Mouse (Mus musculus) limb, embryonic 14.5 days (tissue): ENCODE results near the gene Ptpn13. TPM values are rescaled to one million over a fixed set of nuclear protein-coding genes. Genes with fewer than 3 reads are reported as not detected.
A peak's percentile ranks its signal among the peaks of the same experiment; 100 is the strongest.

Experiments
- ATAC-seq: fragments of 200-750 bp; cut with Nextera tagmentation; 2 replicates; pipeline ENCODE4 v1.8.0; 2017; ENCODE audit warnings: low read depth, moderate number of reproducible peaks, moderate TSS enrichment; ENCODE audit not compliant: low FRiP score
- DNase-seq: peaks from one replicate; pipeline ENCODE4 v3.0.0-alpha.2; 2015; ENCODE audit warnings: low spot score
- H3K27ac ChIP-seq: fragments of 300-500 bp; sonication (generic); replicated peaks from 2 replicates; pipeline ENCODE4 v1.5.1; 2014; ENCODE audit warnings: low read depth, mild to moderate bottlenecking, low read length, moderate library complexity, mixed read lengths
- H3K27me3 ChIP-seq: fragments of 300-500 bp; sonication (generic); 2 replicates; pipeline ENCODE4 v1.6.1; 2014; ENCODE audit warnings: low read length, mixed read lengths; ENCODE audit not compliant: control insufficient read depth, insufficient read depth
- H3K36me3 ChIP-seq: fragments of 300-500 bp; sonication (generic); 2 replicates; pipeline ENCODE4 v1.6.1; 2014; ENCODE audit warnings: mild to moderate bottlenecking, low read length, moderate library complexity, mixed read lengths; ENCODE audit not compliant: control insufficient read depth, insufficient read depth
- H3K4me1 ChIP-seq: fragments of 300-500 bp; sonication (generic); 2 replicates; pipeline ENCODE4 v1.6.1; 2014; ENCODE audit warnings: antibody characterized with exemption, low read length, mixed read lengths; ENCODE audit not compliant: control insufficient read depth, insufficient read depth
- H3K4me2 ChIP-seq: fragments of 300-500 bp; sonication (generic); replicated peaks from 2 replicates; pipeline ENCODE4 v1.6.1; 2014; ENCODE audit warnings: low read depth, mild to moderate bottlenecking, low read length, moderate library complexity; ENCODE audit not compliant: severe bottlenecking
- H3K4me3 ChIP-seq: fragments of 300-500 bp; sonication (generic); replicated peaks from 2 replicates; pipeline ENCODE4 v1.5.1; 2014; ENCODE audit warnings: low read length
- H3K9ac ChIP-seq: fragments of 300-500 bp; sonication (generic); 2 replicates; pipeline ENCODE4 v1.6.1; 2014; ENCODE audit warnings: mild to moderate bottlenecking, low read depth, low read length, moderate library complexity; ENCODE audit not compliant: severe bottlenecking
- H3K9me3 ChIP-seq: fragments of 300-500 bp; sonication (generic); 2 replicates; pipeline ENCODE4 v1.6.1; 2016; ENCODE audit warnings: low read length; ENCODE audit not compliant: control insufficient read depth
- POLR2A ChIP-seq: fragments of 200-500 bp; IDR thresholded peaks from 2 replicates; pipeline ENCODE4 v1.8.0; 2012; ENCODE audit warnings: inconsistent platforms, mild to moderate bottlenecking, moderate library complexity, borderline replicate concordance; ENCODE audit not compliant: insufficient read depth, insufficient read length; ENCODE audit errors: extremely low read depth
- WGBS: fragments of 180-500 bp; shearing (Covaris S2); extraction: QIAGEN DNeasy Blood & Tissue Kit; methylation state at CpG from one replicate; pipeline ENCODE4 v1.1.7; 2014; 5-methylcytosine and 5-hydroxymethylcytosine counted together
- polyA plus RNA-seq, 2 experiments: library from polyadenylated mRNA; depleted of rRNA in 1 of 2; stranded (reverse) in 1 of 2; unstranded in 1 of 2; fragments of >200 nt; fragmentation: Nextera tagmentation in 1 of 2; extraction: Ambion mirVana in 1 of 2; gene quantifications; 2 replicates each; pipeline versions ENCODE4 v1.2.1 to v1.2.3; 2012 to 2014

The Ptpn13 gene
- polyA plus RNA-seq, 2 experiments = 23.7 to 25.8 TPM

GRCm38 (mm10) chr5:103431479-103431878 is 6.5 kb downstream of the Ptpn13 start:
- Histone ChIP-seq H3K27me3 (no peaks in the 10 kb centered on the region), H3K9me3 (no peaks in the 10 kb centered on the region), H3K36me3 (no peaks in the 10 kb centered on the region), H3K4me1 (peaks cover 11% of the 10 kb centered on the region), H3K4me2 (no peak overlapping the region), H3K9ac (no peak overlapping the region), H3K4me3 (no peak overlapping the region), H3K27ac (no peak overlapping the region)
- no peak for TF ChIP-seq POLR2A
- ATAC-seq (no peak), DNase-seq (peak; percentile 27)
- WGBS = 37% methylated on average over 3 of the region's 3 CpGs

GRCm38 (mm10) chr5:103436039-103436944 is 11.3 kb downstream of the Ptpn13 start:
- TF ChIP-seq POLR2A = no peak
- peak overlapping the region; percentile 13; the same call in 1 of the 2 replicates for H3K9ac ChIP-seq

DNA sequence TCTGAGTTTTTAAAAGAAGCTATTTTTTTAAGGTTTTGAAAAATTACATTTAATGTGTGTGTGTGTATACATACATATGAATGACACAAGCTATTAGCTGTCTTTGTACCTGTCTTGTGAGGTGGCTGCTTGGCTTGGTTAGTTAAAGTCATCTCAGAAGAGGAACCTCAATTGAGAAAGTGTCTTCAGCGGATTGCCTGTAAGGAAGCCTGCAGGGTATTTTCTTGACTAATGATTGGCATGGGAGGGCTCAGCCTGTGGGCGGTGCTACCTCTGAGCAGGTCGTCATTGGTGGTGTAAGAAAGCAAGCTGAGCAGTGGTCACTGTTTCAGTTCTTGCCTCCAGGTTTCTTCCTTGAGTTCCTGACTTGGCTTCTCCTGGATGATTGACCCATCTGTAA is 12.7 kb downstream of the Ptpn13 start:
- Histone ChIP-seq H3K4me2 (no peak overlapping the region), H3K36me3 (no peaks in the 10 kb centered on the region), H3K4me3 (no peak overlapping the region), H3K4me1 (peaks cover 11% of the 10 kb centered on the region; the same call in 1 of the 2 replicates), H3K9ac (no peak overlapping the region), H3K27ac (no peak overlapping the region), H3K27me3 (no peaks in the 10 kb centered on the region), H3K9me3 (no peaks in the 10 kb centered on the region)
- WGBS = 57% methylated on average over 3 of the region's 3 CpGs
- no peak for DNase-seq
- no peak for ATAC-seq
- TF ChIP-seq POLR2A = no peak

More at GRCm38 (mm10) chr5:103436039-103436944, 11.3 kb downstream of the Ptpn13 start:
- Histone ChIP-seq H3K4me2 (peak overlapping the region; percentile 39), H3K27me3 (no peaks in the 10 kb centered on the region), H3K4me3 (peak overlapping the region; percentile 21), H3K27ac (no peak overlapping the region), H3K36me3 (no peaks in the 10 kb centered on the region), H3K9me3 (no peaks in the 10 kb centered on the region), H3K4me1 (peaks cover 11% of the 10 kb centered on the region; the same call in 1 of the 2 replicates)
- 11% methylated on average over 19 of the region's 19 CpGs for WGBS
- DNase-seq = no peak
- ATAC-seq = no peak

GRCm38 (mm10) chr5:103439171-103439570 is 14.2 kb downstream of the Ptpn13 start:
- TF ChIP-seq POLR2A = no peak
- 87% methylated on average over 11 of the region's 11 CpGs for WGBS
- ATAC-seq = no peak

DNA sequence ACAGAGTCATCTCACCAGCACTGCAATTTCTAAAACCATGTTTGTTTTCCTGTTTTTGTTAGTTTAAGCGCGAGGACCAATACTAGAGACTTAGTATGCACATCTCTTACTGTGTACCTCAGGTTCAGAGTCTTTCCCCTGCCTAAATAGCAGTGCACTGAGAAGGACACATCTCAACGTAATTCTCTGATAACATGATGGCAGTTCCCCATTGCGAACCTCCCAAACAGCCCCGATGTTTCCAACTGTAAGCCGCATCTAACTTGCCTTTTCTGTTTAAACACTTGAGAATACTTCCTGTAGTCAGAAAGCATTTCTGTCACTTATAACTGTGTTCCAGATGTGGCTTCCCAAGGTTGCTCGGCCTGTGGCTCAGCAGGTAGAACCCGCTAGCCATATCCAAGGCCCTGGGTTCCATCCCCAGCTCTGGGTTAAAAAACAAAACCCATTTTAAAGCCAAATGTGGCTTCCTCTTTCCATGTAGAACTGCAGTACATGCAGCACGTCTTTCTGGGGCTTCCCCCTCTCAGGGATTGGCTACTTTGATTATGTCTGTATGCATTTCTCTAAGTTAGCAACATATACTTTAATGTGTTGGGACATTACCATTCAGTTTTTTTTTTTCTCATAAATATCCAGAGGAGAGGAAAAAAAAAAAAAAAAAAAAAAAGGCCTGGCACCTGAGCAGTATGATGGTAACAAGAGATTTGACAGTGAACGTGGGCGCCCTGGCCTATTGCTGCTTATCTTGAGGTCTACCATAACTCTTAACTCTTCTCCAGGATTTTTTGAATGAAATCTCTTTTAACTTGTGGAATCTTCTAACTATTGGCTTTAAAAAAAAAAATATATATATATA is 15.7 kb downstream of the Ptpn13 start:
- 91% methylated on average over 11 of the region's 11 CpGs for WGBS
- Histone ChIP-seq H3K36me3 (no peaks in the 10 kb centered on the region), H3K27ac (no peak overlapping the region), H3K4me1 (peaks cover 11% of the 10 kb centered on the region; the same call in 1 of the 2 replicates), H3K9ac (no peak overlapping the region), H3K9me3 (no peaks in the 10 kb centered on the region), H3K4me2 (no peak overlapping the region), H3K27me3 (no peaks in the 10 kb centered on the region), H3K4me3 (no peak overlapping the region)
- DNase-seq = no peak
- TF ChIP-seq POLR2A = no peak
- no peak for ATAC-seq

More at GRCm38 (mm10) chr5:103439171-103439570, 14.2 kb downstream of the Ptpn13 start:
- H3K4me1 ChIP-seq = peaks cover 11% of the 10 kb centered on the region; the same call in 1 of the 2 replicates
- H3K9me3 ChIP-seq = no peaks in the 10 kb centered on the region
- H3K9ac ChIP-seq = no peak overlapping the region
- no peak overlapping the region for H3K27ac ChIP-seq
- H3K36me3 ChIP-seq = no peaks in the 10 kb centered on the region
- no peak overlapping the region for H3K4me2 ChIP-seq
- DNase-seq = no peak
- H3K27me3 ChIP-seq = no peaks in the 10 kb centered on the region
- H3K4me3 ChIP-seq = no peak overlapping the region
